Mouse (Mus musculus): ENCODE measurements at regions not wholly inside any gene's neighbourhood (a gene's known extent, or its start where the extent isn't known, plus 50 kb on each side); places are given as distances from the start of the nearest gene placed in this dataset.
A peak's percentile ranks its signal among the peaks of the same experiment; 100 is the strongest.

- no peak for DNase-seq
Measured at GRCm38 (mm10) chr8:90499315-90499714, 151.2 kb upstream of the Tox3 start.

- DNase-seq: no peak
Measured at GRCm38 (mm10) chr8:90496658-90497163, 148.6 kb upstream of the Tox3 start.

GRCm38 (mm10) chr8:90495943-90496371 is 147.8 kb upstream of the Tox3 start:
- no peak for DNase-seq

- no peak for DNase-seq
Measured at GRCm38 (mm10) chr8:90492521-90493225, 144.5 kb upstream of the Tox3 start.

GRCm38 (mm10) chr8:90491691-90492090 is 143.5 kb upstream of the Tox3 start:
- no peak for DNase-seq

GRCm38 (mm10) chr8:90490734-90491441 is 142.7 kb upstream of the Tox3 start:
- DNase-seq: no peak

- no peak for DNase-seq
Measured at GRCm38 (mm10) chr8:90486556-90486955, 138.4 kb upstream of the Tox3 start.

- DNase-seq: no peak
Measured at GRCm38 (mm10) chr8:90478149-90478548, 130.0 kb upstream of the Tox3 start.

- no peak for DNase-seq
Measured at GRCm38 (mm10) chr8:90474066-90474465, 125.9 kb upstream of the Tox3 start.

- no peak for DNase-seq
Measured at GRCm38 (mm10) chr8:90470826-90471225, 122.7 kb upstream of the Tox3 start.

- peak in 1 of 2 experiments; percentile 5 for DNase-seq
Measured at GRCm38 (mm10) chr8:90463708-90464107, 115.6 kb upstream of the Tox3 start.

- DNase-seq: no peak
Measured at GRCm38 (mm10) chr8:90455321-90455720, 107.2 kb upstream of the Tox3 start.

GRCm38 (mm10) chr8:90454130-90454529 is 106.0 kb upstream of the Tox3 start:
- DNase-seq: no peak

GRCm38 (mm10) chr8:90441058-90441851 is 93.1 kb upstream of the Tox3 start:
- DNase-seq: no peak

- no peak for DNase-seq
Measured at GRCm38 (mm10) chr8:90414021-90414420, 65.9 kb upstream of the Tox3 start.

All from thymus, adult 18-20 months (tissue).